In the genomic region with DNA sequence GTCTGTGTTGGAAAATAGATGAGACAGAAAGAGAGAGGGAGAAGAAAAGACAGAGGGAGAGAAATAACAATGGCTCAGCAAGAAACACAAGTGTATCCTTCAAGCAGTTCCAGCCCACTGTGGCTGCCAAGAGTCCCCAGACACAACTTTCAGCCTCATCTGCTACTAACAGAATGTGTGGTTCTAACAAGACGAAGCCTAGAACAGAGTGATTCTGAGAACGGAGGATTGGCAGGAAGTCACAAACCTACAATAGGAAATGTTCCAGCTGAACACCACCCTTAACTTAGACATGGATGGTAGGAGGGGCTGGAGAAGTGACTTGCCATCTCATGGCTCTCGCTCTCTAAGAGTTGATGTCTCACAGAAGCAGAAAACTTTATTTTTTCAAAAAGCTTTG, we compare ENCODE assay signal across 18 mouse cellular contexts.
A peak's percentile ranks its signal among the peaks of the same experiment; 100 is the strongest.
DNase-seq lines count a peak whose midpoint lies in the region; ATAC-seq lines count a peak whose summit lies in the region.
"Had no signal": no experiment of that assay in that cellular context is flagged by ENCODE, and none has a peak within 500 bp of the region (broad histone marks: within the 10 kb centered on the region; RNA-seq: fewer than 3 reads in every experiment).

No protein-coding gene starts in this region.

- no peak for DNase-seq in frontal cortex, postnatal 10 days (ENCODE audit: low spot score in 2 of 2)
- peak; percentile 52 to 73 for DNase-seq in left cerebral cortex, postnatal 14 days (ENCODE audit: low spot score in 2 of 2)
- DNase-seq in left cerebral cortex, postnatal 4 days = no peak
- peak; percentile 70 for DNase-seq in brain, adult 2 months (ENCODE audit: low read depth, low spot score)
- peak; percentile 33 to 55 for DNase-seq in left cerebral cortex, postnatal 36 days (ENCODE audit: low spot score in 2 of 2)
- DNase-seq in adipocyte (ENCODE audit: low spot score) = no peak
- DNase-seq: adrenal gland, adult 8-10 months; cerebellum, adult 9-10 months; cerebellum, postnatal 36 days; heart, adult 2 months; heart, postnatal 4 days; kidney, adult 9 months; kidney, postnatal 10 days; thymus, postnatal 14 days had no signal

- peak; percentile 79 for ATAC-seq in frontal cortex, adult (ENCODE audit: low TSS enrichment)
- ATAC-seq: activated CD4-positive, CD25-positive, alpha-beta regulatory T cell, adult 4 months; forebrain, embryonic 13.5 days; intestine, postnatal 0 days had no signal

- intact Hi-C loops in left cerebral cortex, postnatal 14 days (cut with DNase I) = no loop called here
- intact Hi-C loops in left cerebral cortex, postnatal 4 days (cut with DNase I) = no loop called here
- intact Hi-C loops in left cerebral cortex, postnatal 36 days (cut with DNase I) = no loop called here

Comparison
In these comparisons a context has a peak if more than half of its experiments do, and no peak if none do; other contexts are left out.
1. DNase-seq: peak in left cerebral cortex, postnatal 14 days (2 of 2), brain, adult 2 months (single experiment) and left cerebral cortex, postnatal 36 days (2 of 2); none in frontal cortex, postnatal 10 days (0 of 2), left cerebral cortex, postnatal 4 days (single experiment) and adipocyte (single experiment).